Mouse (Mus musculus) liver, embryonic 14.5 days (tissue): ENCODE measurements at regions not wholly inside any gene's neighbourhood (a gene's known extent, or its start where the extent isn't known, plus 50 kb on each side); places are given as distances from the start of the nearest gene placed in this dataset.

Experiments used
- ATAC-seq: fragments of 200-750 bp; cut with Nextera tagmentation; 2 replicates; pipeline ENCODE4 v1.8.0; 2017; ENCODE audit warnings: moderate number of reproducible peaks, mild to moderate bottlenecking, moderate library complexity; ENCODE audit not compliant: insufficient read depth
- DNase-seq, 3 experiments: peaks; one replicate each; pipeline ENCODE4 v3.0.0-alpha.2; 2012 to 2013; ENCODE audit warnings: low read depth in 3 of 3, low spot score in 3 of 3
- H3K27ac ChIP-seq: fragments of 300-500 bp; sonication (generic); 2 replicates; pipeline ENCODE4 v1.5.1; 2014; ENCODE audit warnings: moderate library complexity, mild to moderate bottlenecking, control low read depth, inconsistent platforms
- H3K27me3 ChIP-seq: fragments of 300-500 bp; sonication (generic); 2 replicates; pipeline ENCODE4 v1.6.1; 2014; ENCODE audit warnings: mild to moderate bottlenecking, low read length, moderate library complexity; ENCODE audit not compliant: control insufficient read depth, insufficient read depth
- H3K36me3 ChIP-seq: fragments of 300-500 bp; sonication (generic); replicated peaks from 2 replicates; pipeline ENCODE4 v1.6.1; 2014; ENCODE audit warnings: low read depth; ENCODE audit not compliant: control insufficient read depth, insufficient read depth
- H3K4me1 ChIP-seq, 2 experiments: fragments of 200-500 bp in 1 of 2; fragments of 300-500 bp in 1 of 2; sonication (generic) in 1 of 2; replicated peaks; 2 replicates each; pipeline ENCODE4 v1.6.1; 2012 to 2014; ENCODE audit warnings: antibody characterized with exemption in 1 of 2, inconsistent platforms in 1 of 2, low read length in 1 of 2; ENCODE audit not compliant: control insufficient read depth in 2 of 2, insufficient read depth in 2 of 2
- H3K4me2 ChIP-seq: fragments of 300-500 bp; sonication (generic); 2 replicates; pipeline ENCODE4 v1.6.1; 2014; ENCODE audit warnings: low read depth, mild to moderate bottlenecking, control low read depth, moderate library complexity
- H3K4me3 ChIP-seq, 2 experiments: fragments of 200-500 bp in 1 of 2; fragments of 300-500 bp in 1 of 2; sonication (generic) in 1 of 2; 2 replicates each; pipeline ENCODE4 v1.5.1; 2012 to 2014; ENCODE audit warnings: low read depth in 2 of 2, low read length in 2 of 2, mild to moderate bottlenecking in 2 of 2, control low read depth in 1 of 2, inconsistent platforms in 1 of 2, moderate library complexity in 1 of 2; ENCODE audit not compliant: insufficient read depth in 1 of 2
- H3K9ac ChIP-seq: fragments of 300-500 bp; sonication (generic); replicated peaks from 2 replicates; pipeline ENCODE4 v1.6.1; 2014; ENCODE audit warnings: mild to moderate bottlenecking, control low read depth, moderate library complexity
- H3K9me3 ChIP-seq: fragments of 300-500 bp; sonication (generic); 2 replicates; pipeline ENCODE4 v1.6.1; 2016; ENCODE audit warnings: low read length, mixed read lengths; ENCODE audit not compliant: control insufficient read depth
- CTCF ChIP-seq: IDR thresholded peaks from 2 replicates; pipeline ENCODE4 v1.5.1; 2016; ENCODE audit warnings: antibody characterized with exemption, low read depth, control low read depth
- EP300 ChIP-seq: IDR thresholded peaks from 2 replicates; pipeline ENCODE4 v1.6.1; 2016; ENCODE audit warnings: antibody characterized with exemption, low read depth
- WGBS: fragments of 180-500 bp; shearing (Covaris S2); extraction: QIAGEN DNeasy Blood & Tissue Kit; methylation state at CpG from one replicate; pipeline ENCODE4 v1.1.7; 2014; ENCODE audit not compliant: insufficient replicate concordance; 5-methylcytosine and 5-hydroxymethylcytosine counted together

GRCm38 (mm10) chr12:93549900-93550299 lies 1700.9 kb upstream of the Sel1l start:
- TF ChIP-seq CTCF (peak; percentile 46; the same call in 1 of the 2 replicates), EP300 (no peak)
- H3K4me3 ChIP-seq = no peak overlapping the region
- DNase-seq (no peak), ATAC-seq (no peak)
- no peaks in the 10 kb centered on the region for H3K27me3 ChIP-seq
- no peak overlapping the region for H3K4me2 ChIP-seq
- WGBS = 24% methylated on average over 4 of the region's 4 CpGs
- no peaks in the 10 kb centered on the region for H3K9me3 ChIP-seq
- no peaks in the 10 kb centered on the region for H3K4me1 ChIP-seq
- H3K9ac ChIP-seq = no peak overlapping the region
- H3K36me3 ChIP-seq = no peaks in the 10 kb centered on the region
- no peak overlapping the region for H3K27ac ChIP-seq

GRCm38 (mm10) chr12:93523465-93523864 lies 1674.5 kb upstream of the Sel1l start:
- Histone ChIP-seq H3K27ac (no peak overlapping the region), H3K4me2 (no peak overlapping the region), H3K4me3 (no peak overlapping the region), H3K9me3 (no peaks in the 10 kb centered on the region), H3K36me3 (no peaks in the 10 kb centered on the region), H3K4me1 (no peaks in the 10 kb centered on the region), H3K9ac (no peak overlapping the region), H3K27me3 (no peaks in the 10 kb centered on the region)
- WGBS = 52% methylated on average over 2 of the region's 2 CpGs
- ATAC-seq (no peak), DNase-seq (no peak)
- TF ChIP-seq CTCF = no peak
- TF ChIP-seq EP300 = no peak

GRCm38 (mm10) chr12:93486381-93486780 lies 1637.4 kb upstream of the Sel1l start:
- H3K27ac ChIP-seq = no peak overlapping the region
- H3K4me3 ChIP-seq = no peak overlapping the region
- H3K36me3 ChIP-seq = no peaks in the 10 kb centered on the region
- H3K4me2 ChIP-seq = no peak overlapping the region
- no peaks in the 10 kb centered on the region for H3K27me3 ChIP-seq
- ATAC-seq = no peak
- no peaks in the 10 kb centered on the region for H3K4me1 ChIP-seq
- H3K9me3 ChIP-seq = no peaks in the 10 kb centered on the region
- H3K9ac ChIP-seq = no peak overlapping the region
- TF ChIP-seq EP300 (no peak), CTCF (no peak)
- no peak for DNase-seq
- 30% methylated on average over 1 of the region's 1 CpGs for WGBS

DNA sequence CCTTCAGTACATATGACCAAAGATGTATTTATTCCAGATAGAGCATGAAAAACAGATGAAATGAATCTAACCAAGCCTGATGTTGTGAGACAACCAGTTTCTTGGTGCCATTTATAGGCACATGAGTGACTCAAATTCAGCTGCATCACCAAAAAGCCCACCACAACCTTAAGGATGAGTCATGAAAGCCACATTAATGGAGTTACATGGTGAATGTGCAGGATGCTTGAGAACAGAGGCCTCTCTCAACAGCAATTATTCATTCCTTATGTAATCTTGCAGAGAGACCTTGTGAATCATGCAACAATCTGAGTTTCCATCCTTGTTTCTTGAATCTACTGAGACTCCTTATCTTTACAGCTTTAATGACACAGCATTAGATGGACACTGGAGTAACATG lies 1613.1 kb upstream of the Sel1l start:
- no peak for DNase-seq
- H3K4me1 ChIP-seq = no peaks in the 10 kb centered on the region

DNA sequence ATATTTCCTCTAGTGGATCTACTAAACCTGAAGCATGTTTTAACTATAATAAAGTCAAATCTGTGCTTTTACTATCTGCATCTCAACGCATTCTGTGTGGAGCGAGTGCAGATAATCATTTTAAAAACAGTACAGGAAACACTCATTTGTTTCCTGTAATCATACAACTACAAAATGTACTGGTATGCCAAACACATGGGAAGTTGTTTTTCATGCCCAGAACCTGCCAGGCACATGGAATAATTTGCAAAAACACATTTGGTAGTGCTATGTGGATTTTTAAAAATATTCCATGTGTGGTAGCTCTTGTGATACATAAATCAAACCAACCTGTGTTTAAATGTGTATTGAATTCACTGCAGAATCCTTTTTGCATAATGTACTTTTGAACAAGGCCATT lies 1600.5 kb upstream of the Sel1l start:
- H3K4me3 ChIP-seq = no peak overlapping the region
- no peaks in the 10 kb centered on the region for H3K4me1 ChIP-seq
- ATAC-seq = no peak
- 60% methylated on average over 2 of the region's 2 CpGs for WGBS
- H3K9ac ChIP-seq = no peak overlapping the region
- no peak overlapping the region for H3K27ac ChIP-seq
- DNase-seq = no peak
- H3K36me3 ChIP-seq = no peaks in the 10 kb centered on the region
- no peak for TF ChIP-seq CTCF
- TF ChIP-seq EP300 = no peak
- no peaks in the 10 kb centered on the region for H3K27me3 ChIP-seq
- no peak overlapping the region for H3K4me2 ChIP-seq
- no peaks in the 10 kb centered on the region for H3K9me3 ChIP-seq

More for the DNA sequence above, 1613.1 kb upstream of the Sel1l start:
- H3K4me2 ChIP-seq = no peak overlapping the region
- no peak overlapping the region for H3K27ac ChIP-seq
- TF ChIP-seq EP300 (no peak), CTCF (no peak)
- no peaks in the 10 kb centered on the region for H3K36me3 ChIP-seq
- no peak for ATAC-seq
- no peak overlapping the region for H3K4me3 ChIP-seq
- no peak overlapping the region for H3K9ac ChIP-seq
- no peaks in the 10 kb centered on the region for H3K9me3 ChIP-seq
- no peaks in the 10 kb centered on the region for H3K27me3 ChIP-seq

DNA sequence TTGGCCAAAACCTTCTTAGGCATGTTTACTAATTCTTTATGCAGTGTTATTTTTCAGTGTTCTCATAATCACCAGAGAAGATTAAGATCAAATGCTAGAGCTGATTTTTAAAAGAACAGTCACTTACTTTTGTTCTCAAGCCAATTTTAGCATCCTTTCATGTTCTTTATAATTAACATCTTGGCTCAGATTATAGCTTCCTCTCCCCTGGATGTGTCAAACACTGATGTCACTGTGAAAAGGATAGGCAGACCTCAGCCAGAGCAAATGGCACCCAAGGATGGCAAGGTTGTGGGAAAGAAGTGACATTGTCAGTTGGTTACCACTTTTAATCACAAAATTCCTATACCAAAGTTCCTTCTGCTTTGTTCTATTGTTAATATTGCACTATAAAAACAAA lies 1580.3 kb upstream of the Sel1l start:
- no peaks in the 10 kb centered on the region for H3K4me1 ChIP-seq
- no peaks in the 10 kb centered on the region for H3K9me3 ChIP-seq
- H3K27ac ChIP-seq = no peak overlapping the region
- H3K27me3 ChIP-seq = no peaks in the 10 kb centered on the region
- no peaks in the 10 kb centered on the region for H3K36me3 ChIP-seq
- H3K4me2 ChIP-seq = no peak overlapping the region
- DNase-seq (no peak), ATAC-seq (no peak)
- H3K4me3 ChIP-seq = no peak overlapping the region
- TF ChIP-seq EP300 (no peak), CTCF (no peak)
- no peak overlapping the region for H3K9ac ChIP-seq
